Mouse (Mus musculus): ENCODE results near the gene Nit2.
A peak's percentile ranks its signal among the peaks of the same experiment; 100 is the strongest.
"Not testable (repeated sequence)": the region's sequence is repeated elsewhere in the genome, so short reads cannot be mapped to it uniquely, and the experiment has no call there.

Gene Nit2

GRCm38 (mm10) chr16:57166611-57167513 is at the start of gene Nit2:
TSS of gene Nit2 (minus strand) at chr16:57167341.
- peak; percentile 74 for DNase-seq (ENCODE audit: low read depth)

- no peak for DNase-seq (ENCODE audit: low read depth)
These were observed 48.8 kb upstream of the Nit2 start for GRCm38 (mm10) chr16:57215957-57216356.

- DNase-seq (ENCODE audit: low read depth), result no peak
These were observed 43.9 kb upstream of the Nit2 start for GRCm38 (mm10) chr16:57211037-57211436.

GRCm38 (mm10) chr16:57208342-57208741 is 41.2 kb upstream of the Nit2 start:
- no peak for DNase-seq (ENCODE audit: low read depth)

GRCm38 (mm10) chr16:57197281-57197680 is 30.1 kb upstream of the Nit2 start:
- no peak for DNase-seq (ENCODE audit: low read depth)

DNA sequence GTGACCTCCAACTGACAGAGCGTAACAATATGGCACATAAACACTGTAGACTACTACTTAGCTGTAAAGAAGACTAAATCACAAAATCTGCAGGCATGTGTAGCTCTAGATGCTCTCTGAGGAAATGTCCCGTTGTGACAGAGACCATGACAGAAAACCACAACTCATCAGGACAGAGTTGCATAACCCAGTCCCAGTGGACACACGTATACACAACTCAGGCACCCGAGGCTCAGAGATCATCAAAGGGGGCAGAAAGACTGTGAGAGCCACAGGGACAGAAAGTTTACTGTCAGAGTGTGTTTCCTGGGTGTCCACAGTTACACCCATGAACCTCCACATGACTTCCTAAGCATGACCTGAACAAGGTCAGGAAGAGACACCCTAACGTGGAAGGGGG is 29.4 kb upstream of the Nit2 start:
- DNase-seq (ENCODE audit: low read depth), result no peak

DNA sequence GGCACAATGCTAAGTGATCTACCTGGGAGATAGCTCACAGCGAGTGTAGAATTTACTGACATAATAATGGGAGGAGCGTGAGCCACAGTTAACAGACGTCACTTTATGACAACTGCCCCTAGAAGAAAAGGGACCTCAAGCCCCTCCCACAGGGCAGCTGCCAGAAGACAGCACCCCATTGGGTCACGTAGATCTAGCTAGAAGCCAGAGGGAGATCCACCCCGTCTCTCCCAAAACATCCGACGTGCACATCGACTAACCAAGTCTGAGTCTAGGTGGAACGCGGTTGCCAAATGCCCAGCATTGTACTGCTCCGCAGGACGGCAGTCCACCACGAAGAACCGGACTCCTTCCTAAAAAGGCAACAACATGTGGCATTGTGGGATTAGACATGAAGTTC is 24.1 kb upstream of the Nit2 start:
- no peak for DNase-seq (ENCODE audit: low read depth)

DNA sequence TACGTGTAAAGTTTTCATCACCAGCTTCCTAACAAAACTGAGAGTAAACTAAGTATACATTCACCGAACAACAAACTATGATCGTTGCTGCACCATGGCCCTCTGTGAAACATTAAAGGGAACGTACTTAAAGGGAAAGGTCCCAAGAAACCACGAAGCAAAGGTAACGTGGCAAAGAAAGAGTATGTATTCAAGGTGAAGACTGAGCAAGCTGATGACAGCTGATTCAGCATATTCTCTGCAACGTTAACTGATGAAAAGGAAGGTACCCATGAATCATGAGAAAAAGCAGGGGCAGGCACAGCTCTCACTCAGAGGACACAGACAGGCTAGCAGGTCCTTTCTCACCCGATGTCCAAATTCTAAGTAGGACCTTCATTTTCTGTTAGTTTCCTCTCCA is 23.2 kb upstream of the Nit2 start:
- no peak for DNase-seq (ENCODE audit: low read depth)

DNA sequence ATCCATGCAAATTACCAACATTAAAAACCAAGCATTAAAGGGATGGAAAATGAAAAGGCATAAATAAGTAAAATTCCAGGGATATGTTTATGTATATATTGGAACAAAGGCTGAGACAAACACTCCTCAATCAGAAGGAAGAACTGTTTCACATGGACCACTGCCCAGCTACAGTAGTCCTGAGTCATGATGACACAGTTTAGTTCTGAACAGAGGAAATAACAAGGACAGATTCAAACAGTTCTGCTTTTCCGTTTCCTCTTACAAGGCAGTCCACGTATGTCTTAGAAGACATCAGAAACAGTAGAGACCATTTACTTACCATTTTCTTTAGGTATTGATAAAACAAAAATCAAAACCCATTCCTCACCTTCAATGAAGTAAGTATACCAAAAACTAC is 22.4 kb upstream of the Nit2 start:
- peak; percentile 26 for DNase-seq (ENCODE audit: low read depth)

DNA sequence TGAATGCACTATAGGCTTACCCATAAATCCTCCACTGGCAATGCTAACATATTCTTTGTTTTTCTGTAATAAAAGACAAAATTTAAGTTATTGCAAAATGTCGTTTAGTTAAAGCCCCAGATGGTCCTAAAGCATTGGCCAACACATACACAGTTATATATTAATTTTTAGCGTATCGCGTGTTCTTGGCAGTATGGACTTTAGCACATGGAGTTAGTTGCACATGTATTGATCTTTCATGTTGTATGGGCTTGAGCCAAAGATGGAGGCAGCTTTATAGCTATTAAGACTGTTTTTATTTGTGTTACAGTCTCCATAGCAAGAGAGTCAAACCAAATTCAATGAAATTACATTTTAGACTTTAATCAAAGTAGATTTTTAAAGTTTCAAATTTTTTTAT is 19.5 kb upstream of the Nit2 start:
- no peak for DNase-seq (ENCODE audit: low read depth)

DNA sequence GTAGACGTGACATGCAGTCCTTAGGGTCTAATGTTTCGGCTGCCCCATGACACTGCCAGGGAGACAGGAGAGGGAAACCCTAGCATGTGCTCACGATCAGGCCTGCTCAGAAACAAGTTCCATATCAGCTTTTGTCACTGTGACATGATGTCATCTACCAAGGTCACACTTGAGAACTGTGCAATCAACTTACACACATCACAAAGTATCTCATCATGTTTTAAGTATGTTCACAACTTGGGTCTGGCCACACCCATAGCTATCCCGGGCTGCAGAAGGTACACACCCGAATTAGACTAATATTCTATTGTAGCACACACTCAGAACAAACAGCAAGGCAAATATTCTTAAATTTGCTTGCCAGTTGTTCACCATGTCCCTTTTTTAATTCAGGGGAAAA is 14.9 kb upstream of the Nit2 start:
- no peak for DNase-seq (ENCODE audit: low read depth)

DNA sequence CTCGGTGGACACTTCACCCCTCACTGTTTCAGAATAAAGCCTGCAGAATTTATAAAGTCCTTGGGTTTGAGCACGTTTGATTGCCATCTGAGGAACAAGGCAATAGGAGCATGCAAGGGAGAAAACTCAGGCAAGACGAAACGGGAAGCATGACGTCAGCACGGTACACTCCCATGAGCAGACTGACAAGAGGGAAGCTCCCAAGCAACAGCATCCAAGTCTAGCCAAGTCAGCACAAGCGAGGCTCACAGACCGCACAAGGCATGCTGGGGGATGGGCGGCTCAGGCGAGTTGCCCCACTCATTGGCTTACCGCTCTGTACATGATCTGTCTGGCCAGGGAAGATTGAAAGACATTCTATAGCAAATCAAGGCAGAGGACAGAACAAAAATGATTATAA is 14.0 kb upstream of the Nit2 start:
- no peak for DNase-seq (ENCODE audit: low read depth)

DNA sequence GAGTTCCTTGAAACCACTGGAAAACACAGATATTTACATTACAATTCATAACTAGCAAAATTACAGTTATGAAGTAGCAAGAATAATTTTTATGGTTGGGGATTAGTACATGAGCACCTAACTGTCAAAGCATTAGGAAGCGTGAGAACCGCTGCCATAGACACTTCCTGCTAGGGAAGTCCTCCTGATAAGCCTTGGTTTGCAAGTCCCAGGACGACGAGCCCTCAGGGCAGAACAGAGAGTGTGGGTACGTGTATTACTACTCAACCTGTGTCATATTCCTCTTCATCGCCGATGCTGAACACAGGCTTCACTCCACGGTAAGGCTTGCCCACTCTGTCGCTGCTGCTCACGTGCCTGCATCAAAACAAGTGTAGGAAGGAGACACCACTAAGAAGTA is 10.5 kb upstream of the Nit2 start:
- DNase-seq (ENCODE audit: low read depth), result no peak

DNA sequence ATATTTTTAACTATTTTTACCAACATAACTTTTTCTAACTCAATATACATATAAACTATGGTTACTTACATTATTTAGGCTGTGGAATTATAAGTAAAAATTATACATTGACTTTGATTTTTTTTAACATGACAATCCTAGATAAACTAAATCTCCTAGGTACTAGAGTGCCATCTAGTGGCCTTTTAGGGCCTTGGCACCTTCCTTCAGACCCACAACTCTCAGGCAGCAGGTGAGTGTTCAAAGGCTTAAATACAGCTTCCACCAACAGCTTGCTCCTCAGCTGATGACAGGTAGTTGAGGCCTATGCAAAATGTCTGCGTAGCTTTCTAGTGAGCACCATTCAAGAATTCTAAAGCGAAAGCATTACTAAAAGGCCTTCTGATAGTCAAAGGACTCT is 10.1 kb upstream of the Nit2 start:
- DNase-seq (ENCODE audit: low read depth), result no peak

DNA sequence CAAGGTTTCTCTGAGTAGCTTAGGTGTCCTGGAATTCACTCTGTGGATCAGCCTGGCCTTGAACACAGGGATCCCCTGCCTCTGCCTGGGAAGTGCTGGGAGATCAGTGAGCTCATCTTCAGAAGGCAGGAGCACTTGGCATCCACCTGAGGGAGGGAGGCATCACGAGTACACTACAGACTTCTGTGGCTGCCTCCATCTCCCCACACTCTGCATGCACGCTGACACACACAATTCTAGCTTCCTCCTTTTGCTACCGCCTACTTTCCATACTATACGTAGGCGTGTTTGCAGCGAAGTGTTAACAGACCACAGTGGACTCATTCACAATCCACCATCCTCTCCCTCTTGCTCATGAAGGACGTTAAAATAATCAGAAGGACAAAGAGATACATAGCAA is 9.1 kb upstream of the Nit2 start:
- no peak for DNase-seq (ENCODE audit: low read depth)

- DNase-seq (ENCODE audit: low read depth), result no peak
These were observed 8.6 kb upstream of the Nit2 start for GRCm38 (mm10) chr16:57175751-57176150.

DNA sequence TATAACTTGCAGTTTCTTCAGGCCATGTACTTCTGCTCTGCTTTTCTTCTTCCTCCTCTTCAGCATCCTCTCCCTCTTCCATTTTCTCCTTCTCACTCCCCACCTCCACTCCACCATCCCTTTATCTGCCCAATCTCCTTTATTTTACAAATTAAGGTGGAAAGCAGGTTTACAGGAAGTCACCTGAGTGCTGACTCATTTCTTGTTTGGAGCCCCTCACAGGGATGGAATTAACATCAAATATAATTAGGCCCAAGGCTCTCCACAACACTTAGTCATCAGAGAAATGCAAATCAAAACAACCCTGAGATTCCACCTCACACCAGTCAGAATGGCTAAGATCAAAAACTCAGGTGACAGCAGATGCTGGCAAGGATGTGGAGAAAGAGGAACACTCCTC is 7.3 kb upstream of the Nit2 start:
- DNase-seq (ENCODE audit: low read depth), result not testable (repeated sequence)

DNA sequence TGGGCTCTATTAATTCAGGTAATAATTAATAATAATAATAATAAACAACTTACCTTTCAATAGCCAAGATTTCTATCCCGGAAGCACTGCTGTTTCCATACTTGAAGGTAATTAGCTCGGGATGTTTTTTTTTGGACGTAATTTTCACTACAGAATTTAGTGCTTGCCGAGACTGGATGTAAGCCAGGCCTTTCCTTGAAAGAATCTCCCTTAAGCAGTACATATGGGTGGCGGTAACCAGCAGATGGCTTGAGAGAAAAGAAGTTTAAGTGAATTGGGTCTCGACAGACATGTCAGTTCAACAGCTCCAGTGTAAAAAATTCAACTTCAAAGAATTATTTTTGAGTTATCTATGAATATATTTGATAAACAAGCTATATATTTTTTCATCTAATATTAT is 4.4 kb upstream of the Nit2 start:
- DNase-seq (ENCODE audit: low read depth), result no peak

- no peak for DNase-seq (ENCODE audit: low read depth)
These were observed 4.0 kb upstream of the Nit2 start for GRCm38 (mm10) chr16:57171161-57171560.

GRCm38 (mm10) chr16:57168236-57168635 is 1.1 kb upstream of the Nit2 start:
- DNase-seq (ENCODE audit: low read depth), result no peak

- DNase-seq (ENCODE audit: low read depth), result no peak
These were observed 372 bp upstream of the Nit2 start for GRCm38 (mm10) chr16:57167514-57167912.

DNA sequence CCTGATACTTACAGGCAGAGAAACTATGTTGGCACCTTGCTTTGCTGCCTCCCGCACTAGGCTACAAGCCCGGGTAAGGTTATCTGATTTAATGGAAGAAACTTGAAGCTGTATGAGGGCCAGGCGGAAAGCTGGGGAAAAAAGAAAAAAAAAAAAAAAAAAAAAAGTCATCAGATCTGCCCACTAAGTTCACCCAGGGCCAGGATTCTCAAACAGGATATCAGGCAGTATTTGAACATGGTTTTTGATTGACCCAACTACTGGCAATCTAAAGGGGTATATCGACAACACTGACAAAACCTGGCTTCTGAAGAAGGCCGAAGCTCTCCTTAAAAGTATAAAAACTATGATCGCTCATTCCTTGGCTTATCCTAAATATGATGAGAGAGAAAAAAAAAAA is 1.1 kb downstream of the Nit2 start:
- no peak for DNase-seq (ENCODE audit: low read depth)

DNA sequence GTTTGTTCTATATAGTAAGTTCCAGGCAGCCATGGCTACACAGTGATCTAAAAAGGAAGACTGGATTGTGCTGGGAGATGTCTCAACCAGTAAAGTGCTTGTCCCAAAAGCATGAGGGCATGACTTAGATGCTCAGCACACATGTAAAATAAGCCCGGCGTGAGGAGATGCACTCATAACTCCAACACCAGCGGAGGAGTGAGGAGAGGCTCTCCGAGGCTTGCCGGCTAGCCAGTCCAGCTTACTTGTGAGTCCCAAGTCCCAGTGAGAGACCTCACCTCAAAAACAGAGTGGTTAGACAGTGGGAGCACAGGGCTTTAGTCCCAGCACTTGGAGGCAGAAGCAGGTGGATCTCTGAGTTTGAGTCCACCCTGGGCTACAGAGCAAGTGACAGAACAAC is 2.0 kb downstream of the Nit2 start:
- DNase-seq (ENCODE audit: low read depth), result no peak

DNA sequence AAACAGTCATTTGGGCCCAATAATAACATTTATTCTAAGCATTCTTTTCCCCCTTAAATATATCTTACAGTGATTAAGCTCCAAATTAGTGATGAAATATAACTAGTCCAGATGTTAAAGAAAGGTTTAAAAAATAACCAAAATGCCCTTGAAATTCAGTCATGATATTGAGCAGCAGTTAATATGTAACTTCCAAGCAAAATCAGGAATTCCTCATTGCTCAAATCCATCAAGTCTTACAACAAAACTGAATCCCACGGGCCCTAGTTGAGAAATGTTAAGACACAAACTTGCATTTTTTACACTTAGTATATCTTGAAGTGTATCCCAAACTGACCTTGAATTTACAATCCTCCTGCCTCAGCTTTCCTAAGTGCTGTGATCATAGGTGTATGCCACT is 3.4 kb downstream of the Nit2 start:
- DNase-seq (ENCODE audit: low read depth), result no peak
